Mouse (Mus musculus) lung, postnatal 0 days (tissue): ENCODE results near the gene Hcn1.

Experiments
- CTCF ChIP-seq: IDR thresholded peaks from 2 replicates; pipeline ENCODE4 v1.5.1; 2016; ENCODE audit warnings: antibody characterized with exemption, mild to moderate bottlenecking
- EP300 ChIP-seq: IDR thresholded peaks from 2 replicates; pipeline ENCODE4 v1.6.1; 2016; ENCODE audit warnings: antibody characterized with exemption, mild to moderate bottlenecking, control low read depth

- TF ChIP-seq CTCF (no peak), EP300 (no peak; the same call in 1 of the 2 replicates)
Observed at GRCm38 (mm10) chr13:118035598-118035997, 433.5 kb downstream of the Hcn1 start.
